Mouse (Mus musculus): ENCODE measurements at regions not wholly inside any gene's neighbourhood (a gene's known extent, or its start where the extent isn't known, plus 50 kb on each side); places are given as distances from the start of the nearest gene placed in this dataset.
A peak's percentile ranks its signal among the peaks of the same experiment; 100 is the strongest.

DNA sequence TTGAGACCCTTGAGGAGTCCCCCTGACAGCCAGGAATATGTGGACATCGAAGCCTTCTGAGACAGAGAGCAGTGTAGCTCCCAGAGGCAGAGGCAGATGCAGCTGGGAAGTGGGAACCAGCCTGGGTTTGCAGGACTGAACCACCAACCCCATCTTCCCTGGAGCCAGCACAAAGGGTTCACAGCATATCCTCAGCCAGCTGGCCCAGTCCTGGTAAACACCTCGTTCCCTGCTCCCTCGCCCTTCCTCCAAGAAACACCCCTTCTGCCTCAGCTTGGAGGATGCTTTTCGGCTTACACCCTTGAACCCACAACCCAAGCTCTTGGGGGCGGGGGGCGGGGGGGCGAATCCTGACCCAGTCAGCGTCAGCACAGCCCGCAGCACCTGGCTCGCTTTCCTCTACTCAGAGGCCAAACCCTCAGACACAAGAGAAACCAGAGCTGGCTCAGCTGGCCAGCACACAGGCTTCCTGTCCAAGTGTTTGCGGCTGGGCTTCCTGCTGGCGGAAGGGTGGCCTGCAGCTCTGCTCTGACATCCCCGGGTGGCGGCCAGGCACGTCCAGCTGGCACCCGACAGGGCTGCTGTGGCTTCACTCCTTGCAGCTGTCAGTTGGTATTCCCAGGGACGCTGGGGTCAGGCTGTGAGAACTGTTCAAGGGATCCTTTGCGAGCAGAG, 82.6 kb downstream of the Cpn2 start:
- ATAC-seq (replicated peaks; ENCODE audit: low FRiP score) (peak; percentile 43; the same call in 1 of the 2 replicates), DNase-seq (ENCODE audit: low spot score) (no peak)
- H3K9ac ChIP-seq (ENCODE audit: low read depth, low read length), result no peak overlapping the region

DNA sequence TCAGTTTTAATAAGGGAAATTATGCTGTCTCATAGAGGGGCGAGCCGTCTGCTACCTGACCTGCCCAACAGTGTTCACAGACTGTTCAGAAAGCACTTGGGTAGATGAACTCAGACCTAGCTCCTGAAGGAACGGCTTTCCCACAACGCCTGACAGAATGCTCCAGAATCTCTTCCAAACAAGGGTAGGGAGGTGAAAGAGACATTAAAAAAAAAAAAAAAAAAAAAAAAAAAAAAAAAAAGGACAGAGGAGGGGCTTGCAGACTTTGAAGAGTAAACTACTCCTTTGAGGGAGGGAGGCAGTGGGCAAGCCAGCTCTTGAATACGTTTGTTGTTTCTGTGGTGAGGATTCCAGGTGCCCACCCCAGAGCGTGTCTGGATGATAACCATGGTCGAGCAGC, 81.6 kb downstream of the Cpn2 start:
- Histone ChIP-seq H3K27ac (ENCODE audit: low read depth, low read length) (no peak overlapping the region; the same call in 1 of the 2 replicates), H3K27me3 (replicated peaks; ENCODE audit: control insufficient read depth, insufficient read depth, low read length) (peaks cover 4% of the 10 kb centered on the region; the same call in 1 of the 2 replicates), H3K4me3 (ENCODE audit: low read depth, low read length) (no peak overlapping the region), H3K4me2 (peak overlapping the region; percentile 24; the same call in 1 of the 2 replicates), H3K4me1 (replicated peaks; ENCODE audit: control insufficient read depth, insufficient read depth, low read length) (peaks cover 37% of the 10 kb centered on the region), H3K36me3 (ENCODE audit: control insufficient read depth, insufficient read depth, low read length) (no peaks in the 10 kb centered on the region), H3K9me3 (ENCODE audit: control insufficient read depth, low read length) (no peaks in the 10 kb centered on the region), H3K9ac (ENCODE audit: low read depth, low read length) (no peak overlapping the region; the same call in 1 of the 2 replicates)
- no peak for DNase-seq (ENCODE audit: low spot score)
- ATAC-seq (replicated peaks; ENCODE audit: low FRiP score), result no peak
- 42% methylated on average over 7 of the region's 7 CpGs for WGBS

More for the DNA sequence above, 82.6 kb downstream of the Cpn2 start:
- no peaks in the 10 kb centered on the region for H3K36me3 ChIP-seq (ENCODE audit: control insufficient read depth, insufficient read depth, low read length)
- H3K4me3 ChIP-seq (ENCODE audit: low read depth, low read length), result no peak overlapping the region
- peaks cover 44% of the 10 kb centered on the region for H3K4me1 ChIP-seq (replicated peaks; ENCODE audit: control insufficient read depth, insufficient read depth, low read length)
- H3K9me3 ChIP-seq (ENCODE audit: control insufficient read depth, low read length), result no peaks in the 10 kb centered on the region
- peak overlapping the region; percentile 16; the same call in 1 of the 2 replicates for H3K4me2 ChIP-seq
- peak overlapping the region; percentile 50; the same call in 1 of the 2 replicates for H3K27ac ChIP-seq (ENCODE audit: low read depth, low read length)
- peaks cover 4% of the 10 kb centered on the region; the same call in 1 of the 2 replicates for H3K27me3 ChIP-seq (replicated peaks; ENCODE audit: control insufficient read depth, insufficient read depth, low read length)
- WGBS, result 21% methylated on average over 18 of the region's 18 CpGs

DNA sequence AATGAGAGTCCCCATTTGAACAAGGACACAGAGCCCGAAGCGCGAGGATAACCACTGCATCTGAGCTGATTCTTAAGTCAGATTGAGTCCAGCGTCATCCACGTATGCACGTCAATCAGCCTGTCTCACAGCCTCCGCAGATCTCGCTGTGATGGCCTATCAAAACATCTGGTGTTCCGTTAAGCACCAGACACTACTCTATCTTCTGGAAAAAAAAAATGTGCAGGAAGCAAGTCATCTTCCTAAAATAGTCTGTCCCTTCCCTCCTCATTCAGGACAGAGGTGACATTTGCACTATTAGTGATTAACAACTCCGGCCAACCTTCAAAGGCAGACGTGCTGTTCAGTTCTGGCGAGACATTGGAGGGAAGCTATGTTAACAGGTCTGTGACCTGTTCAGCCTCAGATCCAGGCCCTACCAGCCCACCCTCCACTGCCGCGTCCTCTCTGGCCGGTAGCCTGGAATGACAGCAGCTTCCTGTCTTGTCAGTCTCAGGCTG, 81.0 kb downstream of the Cpn2 start:
- DNase-seq (ENCODE audit: low spot score), result no peak
- H3K4me3 ChIP-seq (ENCODE audit: low read depth, low read length), result no peak overlapping the region
- no peak overlapping the region; the same call in 1 of the 2 replicates for H3K27ac ChIP-seq (ENCODE audit: low read depth, low read length)
- H3K9ac ChIP-seq (ENCODE audit: low read depth, low read length), result no peak overlapping the region; the same call in 1 of the 2 replicates
- peak overlapping the region; percentile 24; the same call in 1 of the 2 replicates for H3K4me2 ChIP-seq
- peaks cover 4% of the 10 kb centered on the region; the same call in 1 of the 2 replicates for H3K27me3 ChIP-seq (replicated peaks; ENCODE audit: control insufficient read depth, insufficient read depth, low read length)
- peaks cover 35% of the 10 kb centered on the region for H3K4me1 ChIP-seq (replicated peaks; ENCODE audit: control insufficient read depth, insufficient read depth, low read length)
- no peaks in the 10 kb centered on the region for H3K36me3 ChIP-seq (ENCODE audit: control insufficient read depth, insufficient read depth, low read length)
- H3K9me3 ChIP-seq (ENCODE audit: control insufficient read depth, low read length), result no peaks in the 10 kb centered on the region
- WGBS, result 28% methylated on average over 15 of the region's 15 CpGs
- ATAC-seq (replicated peaks; ENCODE audit: low FRiP score), result no peak

DNA sequence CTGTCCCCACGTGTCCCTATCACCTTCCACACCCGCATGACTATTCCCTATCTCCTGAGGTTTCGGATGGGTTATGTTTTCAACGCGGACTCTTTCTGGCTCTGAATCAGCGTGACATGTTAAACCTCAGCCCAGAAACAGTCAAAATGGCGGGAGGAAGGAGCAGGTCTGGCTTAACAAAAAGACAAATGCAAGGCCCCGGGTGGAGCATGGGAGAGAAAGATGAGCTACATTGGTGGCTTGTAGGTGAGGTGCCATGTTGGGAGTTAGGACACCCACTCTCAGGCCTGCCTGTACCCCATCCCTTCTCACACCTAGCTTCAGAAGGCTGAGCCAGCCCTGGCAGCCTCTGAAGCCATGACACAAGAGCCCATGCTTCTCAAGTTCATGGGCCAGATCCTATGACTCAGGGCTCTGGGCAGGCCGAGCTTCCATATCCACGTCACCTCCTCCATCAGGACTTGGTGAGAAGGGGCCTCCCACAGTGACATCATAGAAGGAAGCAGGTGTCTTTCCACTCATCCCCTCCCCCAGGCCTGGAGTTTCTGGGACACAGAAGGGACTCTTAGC, 80.5 kb downstream of the Cpn2 start:
- Histone ChIP-seq H3K9ac (ENCODE audit: low read depth, low read length) (no peak overlapping the region), H3K4me3 (ENCODE audit: low read depth, low read length) (no peak overlapping the region), H3K27me3 (replicated peaks; ENCODE audit: control insufficient read depth, insufficient read depth, low read length) (peaks cover 4% of the 10 kb centered on the region; the same call in 1 of the 2 replicates), H3K4me2 (peak overlapping the region; percentile 83; the same call in 1 of the 2 replicates), H3K36me3 (ENCODE audit: control insufficient read depth, insufficient read depth, low read length) (no peaks in the 10 kb centered on the region), H3K4me1 (replicated peaks; ENCODE audit: control insufficient read depth, insufficient read depth, low read length) (peaks cover 35% of the 10 kb centered on the region), H3K9me3 (ENCODE audit: control insufficient read depth, low read length) (no peaks in the 10 kb centered on the region), H3K27ac (ENCODE audit: low read depth, low read length) (no peak overlapping the region)
- no peak for ATAC-seq (replicated peaks; ENCODE audit: low FRiP score)
- no peak for DNase-seq (ENCODE audit: low spot score)
- WGBS, result 36% methylated on average over 10 of the region's 10 CpGs

DNA sequence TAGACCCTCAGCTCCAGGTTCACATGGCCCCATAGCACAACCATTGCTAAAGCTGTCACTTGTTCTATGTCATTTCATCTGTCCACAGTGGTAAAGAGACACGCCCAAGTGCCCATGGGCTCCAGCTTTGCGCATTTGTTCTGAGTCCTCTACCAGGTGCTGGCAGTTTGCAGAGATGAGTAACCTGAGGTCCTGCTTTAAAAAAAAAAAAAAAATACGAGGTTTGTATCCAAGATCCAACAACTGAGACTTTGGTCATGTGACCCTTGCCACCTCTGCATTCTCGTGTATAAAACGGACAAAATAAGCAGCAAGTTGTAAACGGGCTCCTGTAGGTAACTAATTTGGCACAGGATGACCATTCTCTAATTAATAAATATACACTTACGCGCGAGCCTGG, 79.9 kb downstream of the Cpn2 start:
- WGBS, result 40% methylated on average over 9 of the region's 9 CpGs
- Histone ChIP-seq H3K9me3 (ENCODE audit: control insufficient read depth, low read length) (no peaks in the 10 kb centered on the region), H3K27me3 (replicated peaks; ENCODE audit: control insufficient read depth, insufficient read depth, low read length) (peaks cover 4% of the 10 kb centered on the region; the same call in 1 of the 2 replicates), H3K4me3 (ENCODE audit: low read depth, low read length) (peak overlapping the region; percentile 46), H3K27ac (ENCODE audit: low read depth, low read length) (no peak overlapping the region), H3K4me1 (replicated peaks; ENCODE audit: control insufficient read depth, insufficient read depth, low read length) (peaks cover 35% of the 10 kb centered on the region), H3K36me3 (ENCODE audit: control insufficient read depth, insufficient read depth, low read length) (no peaks in the 10 kb centered on the region), H3K9ac (ENCODE audit: low read depth, low read length) (no peak overlapping the region), H3K4me2 (peak overlapping the region; percentile 83)
- DNase-seq (ENCODE audit: low spot score), result no peak
- no peak for ATAC-seq (replicated peaks; ENCODE audit: low FRiP score)

DNA sequence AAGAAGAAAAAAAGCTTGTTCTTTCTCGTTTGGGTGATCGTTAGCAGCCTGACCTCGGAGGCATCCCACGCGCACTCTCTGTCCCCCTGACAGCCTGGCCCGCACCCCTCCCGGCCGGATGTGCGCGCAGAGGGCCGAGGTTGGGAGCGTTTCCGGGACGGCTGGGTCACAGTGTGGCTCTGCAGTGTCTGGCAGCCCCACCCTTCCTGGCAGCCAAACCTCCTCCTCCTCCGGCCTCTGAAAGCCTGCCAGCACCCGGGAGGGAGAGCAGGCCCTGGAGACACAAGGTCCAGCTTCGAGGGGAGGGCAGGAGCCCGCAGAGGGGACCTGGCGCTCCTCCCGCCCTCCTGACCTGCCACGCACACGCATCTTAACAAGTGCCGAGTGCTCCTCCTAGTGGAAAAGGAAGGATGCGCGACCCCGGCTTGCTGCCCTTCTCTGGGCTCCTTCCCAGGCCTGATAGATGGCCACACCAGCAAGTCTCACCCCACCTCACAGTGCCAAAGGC, 79.3 kb downstream of the Cpn2 start:
- under 1% methylated on average over 26 of the region's 26 CpGs for WGBS
- Histone ChIP-seq H3K4me2 (peak overlapping the region; percentile 83), H3K27ac (ENCODE audit: low read depth, low read length) (peak overlapping the region; percentile 52), H3K9me3 (ENCODE audit: control insufficient read depth, low read length) (no peaks in the 10 kb centered on the region), H3K36me3 (ENCODE audit: control insufficient read depth, insufficient read depth, low read length) (no peaks in the 10 kb centered on the region), H3K9ac (ENCODE audit: low read depth, low read length) (peak overlapping the region; percentile 59; the same call in 1 of the 2 replicates), H3K4me3 (ENCODE audit: low read depth, low read length) (peak overlapping the region; percentile 46), H3K4me1 (replicated peaks; ENCODE audit: control insufficient read depth, insufficient read depth, low read length) (peaks cover 35% of the 10 kb centered on the region), H3K27me3 (replicated peaks; ENCODE audit: control insufficient read depth, insufficient read depth, low read length) (peaks cover 4% of the 10 kb centered on the region; the same call in 1 of the 2 replicates)
- DNase-seq (ENCODE audit: low spot score) (peak; percentile 82), ATAC-seq (replicated peaks; ENCODE audit: low FRiP score) (peak; percentile 75)

DNA sequence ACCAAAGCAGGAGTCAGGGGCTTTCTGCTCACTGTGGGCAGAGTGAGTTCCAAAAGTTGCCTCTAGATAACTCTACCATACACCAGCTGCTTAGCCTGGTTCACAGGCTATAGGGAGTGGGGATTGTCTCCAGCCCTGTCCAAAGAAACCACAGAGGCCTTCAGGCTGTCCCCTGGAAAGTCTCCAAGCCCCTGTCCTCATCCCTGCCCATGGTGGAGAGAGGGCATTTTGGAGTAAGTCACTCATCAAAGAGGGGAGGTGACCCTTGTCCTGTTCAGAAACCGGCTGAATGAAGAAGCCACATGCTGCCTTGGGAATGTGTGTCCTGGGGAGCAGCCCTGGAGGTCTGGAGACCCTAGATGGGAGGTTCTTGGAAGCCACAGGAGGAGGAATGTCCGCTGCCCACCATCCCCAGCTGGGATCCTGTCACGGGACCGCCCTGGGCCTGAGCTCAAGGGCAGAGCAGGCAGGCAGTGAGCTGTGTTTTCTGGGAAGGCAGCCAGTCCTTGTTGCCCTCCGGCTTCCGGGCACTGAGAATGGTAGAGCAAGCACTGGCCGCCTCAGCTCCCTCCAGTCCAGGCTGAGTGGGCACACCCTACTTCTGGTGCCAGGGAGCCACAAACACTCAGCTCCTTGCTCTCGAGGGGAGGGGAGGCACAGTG, 78.4 kb downstream of the Cpn2 start:
- Histone ChIP-seq H3K27me3 (replicated peaks; ENCODE audit: control insufficient read depth, insufficient read depth, low read length) (peaks cover 4% of the 10 kb centered on the region; the same call in 1 of the 2 replicates), H3K9me3 (ENCODE audit: control insufficient read depth, low read length) (no peaks in the 10 kb centered on the region), H3K4me1 (replicated peaks; ENCODE audit: control insufficient read depth, insufficient read depth, low read length) (peaks cover 35% of the 10 kb centered on the region), H3K9ac (ENCODE audit: low read depth, low read length) (no peak overlapping the region), H3K27ac (ENCODE audit: low read depth, low read length) (no peak overlapping the region; the same call in 1 of the 2 replicates), H3K36me3 (ENCODE audit: control insufficient read depth, insufficient read depth, low read length) (no peaks in the 10 kb centered on the region), H3K4me3 (ENCODE audit: low read depth, low read length) (no peak overlapping the region), H3K4me2 (no peak overlapping the region)
- no peak for DNase-seq (ENCODE audit: low spot score)
- no peak for ATAC-seq (replicated peaks; ENCODE audit: low FRiP score)
- 73% methylated on average over 8 of the region's 8 CpGs for WGBS

DNA sequence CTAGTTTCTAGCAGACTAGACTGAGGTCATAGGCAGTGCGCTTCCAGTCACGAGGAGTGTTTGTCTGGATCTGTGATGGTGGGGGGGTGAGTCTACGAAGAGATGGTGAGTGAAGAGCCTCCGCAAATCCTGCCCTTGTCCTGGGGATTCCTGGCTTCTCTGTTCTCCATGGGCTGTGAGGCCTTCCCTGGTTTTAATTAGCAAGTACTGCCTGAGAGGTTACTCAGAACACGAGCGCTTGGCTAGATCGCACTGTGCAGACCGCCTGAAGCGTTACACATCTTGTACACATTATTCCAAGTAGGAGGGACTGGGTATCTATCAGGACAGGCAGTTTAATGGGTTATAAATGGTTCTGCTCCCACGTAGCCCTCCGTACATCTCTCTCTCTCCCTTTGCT, 76.9 kb downstream of the Cpn2 start:
- H3K4me3 ChIP-seq (ENCODE audit: low read depth, low read length), result no peak overlapping the region
- H3K9me3 ChIP-seq (ENCODE audit: control insufficient read depth, low read length), result no peaks in the 10 kb centered on the region
- ATAC-seq (replicated peaks; ENCODE audit: low FRiP score) (no peak), DNase-seq (ENCODE audit: low spot score) (no peak)
- H3K4me2 ChIP-seq, result no peak overlapping the region
- no peak overlapping the region for H3K9ac ChIP-seq (ENCODE audit: low read depth, low read length)
- no peaks in the 10 kb centered on the region for H3K27me3 ChIP-seq (replicated peaks; ENCODE audit: control insufficient read depth, insufficient read depth, low read length)
- H3K36me3 ChIP-seq (ENCODE audit: control insufficient read depth, insufficient read depth, low read length), result no peaks in the 10 kb centered on the region
- peaks cover 27% of the 10 kb centered on the region for H3K4me1 ChIP-seq (replicated peaks; ENCODE audit: control insufficient read depth, insufficient read depth, low read length)
- H3K27ac ChIP-seq (ENCODE audit: low read depth, low read length), result no peak overlapping the region
- 75% methylated on average over 11 of the region's 11 CpGs for WGBS

All from liver, embryonic 11.5 days (tissue).